13 mouse cellular contexts compared by ENCODE assay signal in genomic region chr7:6145423-6146188, GRCm38 (mm10). TPM values are rescaled to one million over a fixed set of nuclear protein-coding genes. Genes with fewer than 3 reads are reported as not detected.
DNase-seq lines count a peak whose midpoint lies in the region; ATAC-seq and TF ChIP-seq lines count a peak whose summit lies in the region.
"Had no signal": no experiment of that assay in that cellular context is flagged by ENCODE, and none has a peak within 500 bp of the region (broad histone marks: within the 10 kb centered on the region; RNA-seq: fewer than 3 reads in every experiment).

No protein-coding gene starts in this region.

- no peak for ATAC-seq in heart, embryonic 15.5 days (replicated peaks; ENCODE audit: insufficient number of reproducible peaks, insufficient read depth, low FRiP score, low read depth)
- ATAC-seq in megakaryocyte, adult 5-6 weeks (ENCODE audit: poor library complexity, severe bottlenecking) = peak; percentile 41; the same call in 1 of the 2 replicates
- ATAC-seq: activated CD4-positive, CD25-positive, alpha-beta regulatory T cell, adult 4 months had no signal

- H3K4me3 ChIP-seq in heart, embryonic 15.5 days = no peak overlapping the region
- no peak overlapping the region for H3K4me3 ChIP-seq in left cerebral cortex, adult 2 months

- H3K9ac ChIP-seq in heart, embryonic 15.5 days = no peak overlapping the region

- peak overlapping the region; percentile 78 for H3K27ac ChIP-seq in heart, embryonic 15.5 days
- peak overlapping the region; percentile 40 for H3K27ac ChIP-seq in left cerebral cortex, adult 2 months

- no peak for DNase-seq in heart, postnatal 25 days (ENCODE audit: low spot score)
- DNase-seq in left cerebral cortex, adult 2 months (ENCODE audit: extremely low spot score in 1 of 2, low spot score in 2 of 2) = no peak
- no peak for DNase-seq in left cerebral cortex, adult 9 months (ENCODE audit: low spot score in 2 of 2)
- peak; percentile 10 for DNase-seq in brain, embryonic 14.5 days (ENCODE audit: low read depth)
- no peak for DNase-seq in frontal cortex, postnatal 10 days (ENCODE audit: low spot score in 2 of 2)
- no peak for DNase-seq in gastrocnemius, adult 18-20 months (ENCODE audit: low spot score)

- H3K9me3 ChIP-seq in heart, embryonic 15.5 days (replicated peaks) = no peaks in the 10 kb centered on the region

- TF ChIP-seq POLR2A in brain, embryonic 14.5 days (IDR thresholded peaks at IDR 0.05; ENCODE audit: borderline replicate concordance, extremely low read depth, insufficient read depth, insufficient read length, poor library complexity, severe bottlenecking) = no peak

- WGBS in heart, embryonic 15.5 days = 69% methylated on average over 8 of the region's 8 CpGs

- no peaks in the 10 kb centered on the region for H3K27me3 ChIP-seq in heart, embryonic 15.5 days

- no peak overlapping the region for H3K4me2 ChIP-seq in heart, embryonic 15.5 days

- no peak for TF ChIP-seq CTCF in left cerebral cortex, adult 2 months (IDR thresholded peaks at IDR 0.05)
- no peak for TF ChIP-seq CTCF in brain, embryonic 14.5 days (IDR thresholded peaks at IDR 0.05; ENCODE audit: borderline replicate concordance, extremely low read depth, insufficient read depth, insufficient read length)

- intact Hi-C loops in heart, postnatal 25 days (cut with DNase I) = no loop called here
- intact Hi-C loops in left cerebral cortex, adult 2 months (cut with DNase I) = no loop called here

- peaks cover 70% of the 10 kb centered on the region for H3K4me1 ChIP-seq in heart, embryonic 15.5 days (replicated peaks)

- peaks cover 6% of the 10 kb centered on the region; the same call in 1 of the 2 replicates for H3K36me3 ChIP-seq in heart, embryonic 15.5 days

RNA-seq across cellular contexts. Expression of gene Zfp787, which starts 10.2 kb away (rescaled TPM):
- 19.8 and 25.2 TPM in 2 replicates for polyA plus RNA-seq in heart, embryonic 15.5 days (2015; fragmentation: Nextera tagmentation; extraction: Ambion mirVana)
- 10 to 100 TPM; 29.8 to 33.1 TPM for total RNA-seq in heart, postnatal 25 days (2021)
- total RNA-seq in left cerebral cortex, adult 2 months (2021) = 10 to 100 TPM; 27.8 to 30.2 TPM
- polyA plus RNA-seq in brain, embryonic 14.5 days (2012; rRNA removed) = 47.4 and 54.0 TPM in 2 replicates
- 11.9 and 17.0 TPM in 2 replicates for total RNA-seq in megakaryocyte, adult 5-6 weeks (2015)
- total RNA-seq in megakaryocyte, adult 5-6 weeks (2017) = 25.6 and 25.7 TPM in 2 replicates
- total RNA-seq in gastrocnemius, adult 18-20 months (2021) = 10 to 100 TPM; 27.2 to 27.6 TPM

RNA-seq across cellular contexts. Expression of gene Zfp444, which starts 26.4 kb away (rescaled TPM):
- polyA plus RNA-seq in heart, embryonic 15.5 days (2015; fragmentation: Nextera tagmentation; extraction: Ambion mirVana) = 29.9 and 38.5 TPM in 2 replicates
- 10 to 100 TPM; 10.2 to 16.8 TPM for total RNA-seq in heart, postnatal 25 days (2021)
- total RNA-seq in left cerebral cortex, adult 2 months (2021) = 10 to 100 TPM; 62.0 to 66.7 TPM
- polyA plus RNA-seq in brain, embryonic 14.5 days (2012; rRNA removed) = 80.7 and 95.5 TPM in 2 replicates
- total RNA-seq in megakaryocyte, adult 5-6 weeks (2015) = 2.0 and 3.6 TPM in 2 replicates
- total RNA-seq in megakaryocyte, adult 5-6 weeks (2017) = 4.1 and 8.0 TPM in 2 replicates
- 10 to 100 TPM in 1 of 2 experiments, 1 to 10 TPM in 1; 6.3 to 10.0 TPM for total RNA-seq in gastrocnemius, adult 18-20 months (2021)

RNA-seq across cellular contexts. Expression of gene Galp, which starts 51.3 kb away (rescaled TPM):
- polyA plus RNA-seq in heart, embryonic 15.5 days (2015; fragmentation: Nextera tagmentation; extraction: Ambion mirVana) = not detected in 2 replicates
- not detected for total RNA-seq in heart, postnatal 25 days (2021)
- total RNA-seq in left cerebral cortex, adult 2 months (2021) = not detected
- not detected in 2 replicates for polyA plus RNA-seq in brain, embryonic 14.5 days (2012; rRNA removed)
- total RNA-seq in megakaryocyte, adult 5-6 weeks (2015) = not detected in 2 replicates
- total RNA-seq in megakaryocyte, adult 5-6 weeks (2017) = not detected in 2 replicates
- total RNA-seq in gastrocnemius, adult 18-20 months (2021) = not detected
- total RNA-seq: left cerebral cortex, postnatal 10 days had no signal
- polyA plus RNA-seq: activated CD4-positive, CD25-positive, alpha-beta regulatory T cell, adult 4 months; embryonic facial prominence, embryonic 11.5 days; macrophage; stomach, embryonic 14.5 days had no signal
